Mouse (Mus musculus) CH12.LX (cell line): ENCODE measurements at regions not wholly inside any gene's neighbourhood (a gene's known extent, or its start where the extent isn't known, plus 50 kb on each side); places are given as distances from the start of the nearest gene placed in this dataset.

Experiments
- DNase-seq: peaks from one replicate; pipeline ENCODE4 v3.0.0-alpha.2; 2013; ENCODE audit errors: extremely low read depth
- H3K27ac ChIP-seq: 2 replicates; pipeline ENCODE4 v1.5.1; 2012; ENCODE audit warnings: low read depth, mild to moderate bottlenecking, control low read depth, moderate library complexity; ENCODE audit not compliant: insufficient read depth
- H3K27me3 ChIP-seq: replicated peaks from 2 replicates; pipeline ENCODE3; 2012; ENCODE audit warnings: inconsistent platforms
- H3K36me3 ChIP-seq, 2 experiments: replicated peaks in 1 of 2; 2 replicates each; pipeline versions ENCODE3 to v1.6.1; 2012; ENCODE audit warnings: inconsistent platforms in 1 of 2, low read length in 1 of 2, mild to moderate bottlenecking in 1 of 2, mixed read lengths in 1 of 2, moderate library complexity in 1 of 2; ENCODE audit not compliant: control insufficient read depth in 1 of 2, insufficient read depth in 1 of 2
- H3K4me1 ChIP-seq, 2 experiments: 2 replicates each; pipeline ENCODE4 v1.6.1; 2012; ENCODE audit warnings: inconsistent platforms in 1 of 2, moderate library complexity in 1 of 2; ENCODE audit not compliant: insufficient read depth in 2 of 2, control insufficient read depth in 1 of 2
- H3K4me2 ChIP-seq: 2 replicates; pipeline ENCODE4 v1.6.1; 2012; ENCODE audit warnings: low read depth, mild to moderate bottlenecking, control low read depth; ENCODE audit not compliant: poor library complexity, insufficient read depth, severe bottlenecking
- H3K4me3 ChIP-seq, 3 experiments: fragments of 150-350 bp in 1 of 3; sonication (generic) in 1 of 3; replicated peaks in 1 of 3; 2 replicates each; pipeline versions ENCODE3 to v1.5.1; 2011 to 2012; ENCODE audit warnings: low read depth in 2 of 3, low read length in 2 of 3, mild to moderate bottlenecking in 2 of 3, moderate library complexity in 2 of 3, control low read depth in 1 of 3, improper control_type of control experiment in 1 of 3, inconsistent platforms in 1 of 3, mixed read lengths in 1 of 3; ENCODE audit not compliant: poor library complexity in 1 of 3
- H3K79me2 ChIP-seq: replicated peaks from 2 replicates; pipeline ENCODE4 v1.6.1; 2012; ENCODE audit warnings: mild to moderate bottlenecking, moderate library complexity; ENCODE audit not compliant: control insufficient read depth, poor library complexity, insufficient read depth, severe bottlenecking; ENCODE audit errors: extremely low read depth
- H3K9ac ChIP-seq: 2 replicates; pipeline ENCODE4 v1.6.1; 2012; ENCODE audit warnings: low read depth, mild to moderate bottlenecking, control low read depth, moderate library complexity; ENCODE audit not compliant: insufficient read depth
- H3K9me3 ChIP-seq: replicated peaks from 2 replicates; pipeline ENCODE3; 2012; ENCODE audit warnings: low read length, inconsistent platforms, mixed read lengths
- BHLHE40 ChIP-seq: IDR thresholded peaks from 2 replicates; pipeline ENCODE4 v1.6.1; 2011; ENCODE audit warnings: mild to moderate bottlenecking, low read depth, low read length, improper control_type of control experiment
- CHD2 ChIP-seq: IDR thresholded peaks from 2 replicates; pipeline ENCODE4 v1.6.1; 2011; ENCODE audit warnings: low read length, improper control_type of control experiment
- CTCF ChIP-seq, 2 experiments: IDR thresholded peaks in 1 of 2; conservative IDR thresholded peaks in 1 of 2; 2 replicates each; pipeline ENCODE4 v1.5.1; 2011 to 2012; ENCODE audit warnings: low read depth in 2 of 2, low read length in 2 of 2, improper control_type of control experiment in 1 of 2, inconsistent platforms in 1 of 2, mild to moderate bottlenecking in 1 of 2, moderate library complexity in 1 of 2
- E2F4 ChIP-seq: IDR thresholded peaks from 2 replicates; pipeline ENCODE4 v1.6.1; 2011; ENCODE audit warnings: low read depth, low read length, improper control_type of control experiment; ENCODE audit not compliant: insufficient replicate concordance
- EP300 ChIP-seq: IDR thresholded peaks from 2 replicates; pipeline ENCODE4 v1.6.1; 2011; ENCODE audit warnings: low read length, improper control_type of control experiment
- GABPA ChIP-seq: IDR thresholded peaks from 2 replicates; pipeline ENCODE4 v1.6.1; 2012; ENCODE audit warnings: low read depth, low read length, improper control_type of control experiment, inconsistent platforms; ENCODE audit not compliant: insufficient replicate concordance
- IRF4 ChIP-seq: IDR thresholded peaks from 2 replicates; pipeline ENCODE4 v1.6.1; 2014; ENCODE audit warnings: low read depth, mild to moderate bottlenecking, inconsistent platforms, low read length, improper control_type of control experiment
- JUN ChIP-seq: IDR thresholded peaks from 2 replicates; pipeline ENCODE4 v1.6.1; 2011; ENCODE audit warnings: low read depth, mild to moderate bottlenecking, low read length, improper control_type of control experiment, moderate library complexity; ENCODE audit not compliant: insufficient read depth
- MAFK ChIP-seq: IDR thresholded peaks from 2 replicates; pipeline ENCODE4 v1.6.1; 2011; ENCODE audit warnings: low read length, improper control_type of control experiment; ENCODE audit not compliant: insufficient replicate concordance
- MAX ChIP-seq: IDR thresholded peaks from 2 replicates; pipeline ENCODE4 v1.6.1; 2011; ENCODE audit warnings: low read length, improper control_type of control experiment
- MEF2A ChIP-seq: IDR thresholded peaks from 2 replicates; pipeline ENCODE4 v1.6.1; 2014; ENCODE audit warnings: low read depth, mild to moderate bottlenecking, inconsistent platforms, low read length, improper control_type of control experiment, borderline replicate concordance
- MXI1 ChIP-seq: IDR thresholded peaks from 2 replicates; pipeline ENCODE4 v1.6.1; 2011; ENCODE audit warnings: mild to moderate bottlenecking, low read depth, low read length, improper control_type of control experiment
- NRF1 ChIP-seq: IDR thresholded peaks from 2 replicates; pipeline ENCODE4 v1.6.1; 2014; ENCODE audit warnings: low read depth, mild to moderate bottlenecking, inconsistent platforms, low read length, improper control_type of control experiment, moderate library complexity
- POLR2A ChIP-seq: IDR thresholded peaks from 2 replicates; pipeline ENCODE4 v1.6.1; 2011; ENCODE audit warnings: low read depth, mild to moderate bottlenecking, improper control_type of control experiment, low read length
- RAD21 ChIP-seq: IDR thresholded peaks from 2 replicates; pipeline ENCODE4 v1.6.1; 2011; ENCODE audit warnings: low read depth, mild to moderate bottlenecking, low read length, improper control_type of control experiment, moderate library complexity
- SIN3A ChIP-seq: IDR thresholded peaks from 2 replicates; pipeline ENCODE4 v1.6.1; 2012; ENCODE audit warnings: low read length, improper control_type of control experiment, inconsistent platforms
- SMC3 ChIP-seq: IDR thresholded peaks from 2 replicates; pipeline ENCODE4 v1.6.1; 2011; ENCODE audit warnings: low read depth, low read length, improper control_type of control experiment
- TCF12 ChIP-seq: IDR thresholded peaks from 2 replicates; pipeline ENCODE4 v1.6.1; 2014; ENCODE audit warnings: low read depth, mild to moderate bottlenecking, inconsistent platforms, low read length, improper control_type of control experiment
- UBTF ChIP-seq: IDR thresholded peaks from 2 replicates; pipeline ENCODE4 v1.6.1; 2012; ENCODE audit warnings: low read depth, mild to moderate bottlenecking, inconsistent platforms, low read length, improper control_type of control experiment, moderate library complexity
- USF1 ChIP-seq: IDR thresholded peaks from 2 replicates; pipeline ENCODE4 v1.6.1; 2014; ENCODE audit warnings: low read depth, mild to moderate bottlenecking, inconsistent platforms, low read length, improper control_type of control experiment
- ZNF384 ChIP-seq: IDR thresholded peaks from 2 replicates; pipeline ENCODE4 v1.6.1; 2012; ENCODE audit warnings: low read depth, low read length, improper control_type of control experiment, inconsistent platforms
- dilution Hi-C: fragments of 300-500 bp; cut with MboI; formaldehyde crosslinking; loops from 2 replicates; pipeline ENCODE4 v1.14.3; 2020; ENCODE audit warnings: low sequenced_read_pairs; ENCODE audit not compliant: extremely low pct_unique_long_range_greater_than_20kb, extremely low pct_ligation_motif_present
- in situ Hi-C: fragments of 300-500 bp; cut with MboI; formaldehyde crosslinking; loops from 3 replicates; pipeline ENCODE4 v1.14.3; 2019; ENCODE audit warnings: low sequenced_read_pairs, low pct_ligation_motif_present, low pct_unique_long_range_greater_than_20kb, mixed read lengths

- H3K27me3 ChIP-seq = peaks cover 11% of the 10 kb centered on the region
- dilution Hi-C loops = no loop called here
Measured at GRCm38 (mm10) chr14:64592706-64593320, 488.7 kb downstream of the Prss52 start.

GRCm38 (mm10) chr14:64593564-64593963 lies 489.5 kb downstream of the Prss52 start:
- H3K27ac ChIP-seq = no peak overlapping the region
- no peaks in the 10 kb centered on the region for H3K4me1 ChIP-seq
- in situ Hi-C loops = no loop called here
- no peaks in the 10 kb centered on the region for H3K79me2 ChIP-seq
- no peaks in the 10 kb centered on the region for H3K9me3 ChIP-seq
- dilution Hi-C loops = no loop called here
- H3K4me2 ChIP-seq = no peak overlapping the region
- H3K36me3 ChIP-seq = no peaks in the 10 kb centered on the region
- no peak overlapping the region for H3K4me3 ChIP-seq
- TF ChIP-seq RAD21 = no peak
- TF ChIP-seq CTCF (conservative IDR thresholded peaks at IDR 0.05 in 1 of 2, IDR thresholded peaks at IDR 0.05 in 1 of 2; ENCODE audit: low read depth in 2 of 2, low read length in 2 of 2) = no peak
- no peak for TF ChIP-seq ZNF384
- TF ChIP-seq MEF2A = no peak
- TF ChIP-seq SIN3A = no peak
- no peak for TF ChIP-seq UBTF
- TF ChIP-seq EP300 = no peak
- TF ChIP-seq MXI1 = no peak
- TF ChIP-seq CHD2 = no peak
- DNase-seq = no peak
- H3K27me3 ChIP-seq = peaks cover 11% of the 10 kb centered on the region
- H3K9ac ChIP-seq = no peak overlapping the region

More at GRCm38 (mm10) chr14:64592706-64593320, 488.7 kb downstream of the Prss52 start:
- in situ Hi-C loops = no loop called here
- H3K36me3 ChIP-seq = no peaks in the 10 kb centered on the region
- no peak overlapping the region for H3K4me2 ChIP-seq
- H3K79me2 ChIP-seq = no peaks in the 10 kb centered on the region
- no peak overlapping the region for H3K4me3 ChIP-seq
- no peaks in the 10 kb centered on the region for H3K4me1 ChIP-seq
- no peak overlapping the region for H3K27ac ChIP-seq
- TF ChIP-seq USF1 (no peak), E2F4 (no peak), UBTF (no peak), TCF12 (no peak), POLR2A (no peak), CTCF (conservative IDR thresholded peaks at IDR 0.05 in 1 of 2, IDR thresholded peaks at IDR 0.05 in 1 of 2; ENCODE audit: low read depth in 2 of 2, low read length in 2 of 2) (no peak), ZNF384 (no peak), JUN (no peak), NRF1 (no peak), CHD2 (no peak), SMC3 (no peak), GABPA (no peak), BHLHE40 (no peak), MAFK (no peak), IRF4 (no peak), MAX (no peak)
- TF ChIP-seq, all 38 proteins: peak for 0
- Histone ChIP-seq H3K9me3 (no peaks in the 10 kb centered on the region), H3K9ac (no peak overlapping the region)
- DNase-seq = no peak
